Mouse (Mus musculus) liver, embryonic 14.5 days (tissue): ENCODE results near the gene Npcd. TPM values are rescaled to one million over a fixed set of nuclear protein-coding genes. Genes with fewer than 3 reads are reported as not detected.

Experiments used
- ATAC-seq: fragments of 200-750 bp; cut with Nextera tagmentation; 2 replicates; pipeline ENCODE4 v1.8.0; 2017; ENCODE audit warnings: moderate number of reproducible peaks, mild to moderate bottlenecking, moderate library complexity; ENCODE audit not compliant: insufficient read depth
- DNase-seq, 3 experiments: peaks; one replicate each; pipeline ENCODE4 v3.0.0-alpha.2; 2012 to 2013; ENCODE audit warnings: low read depth in 3 of 3, low spot score in 3 of 3
- H3K27ac ChIP-seq: fragments of 300-500 bp; sonication (generic); 2 replicates; pipeline ENCODE4 v1.5.1; 2014; ENCODE audit warnings: moderate library complexity, mild to moderate bottlenecking, control low read depth, inconsistent platforms
- H3K27me3 ChIP-seq: fragments of 300-500 bp; sonication (generic); 2 replicates; pipeline ENCODE4 v1.6.1; 2014; ENCODE audit warnings: mild to moderate bottlenecking, low read length, moderate library complexity; ENCODE audit not compliant: control insufficient read depth, insufficient read depth
- H3K36me3 ChIP-seq: fragments of 300-500 bp; sonication (generic); replicated peaks from 2 replicates; pipeline ENCODE4 v1.6.1; 2014; ENCODE audit warnings: low read depth; ENCODE audit not compliant: control insufficient read depth, insufficient read depth
- H3K4me1 ChIP-seq, 2 experiments: fragments of 200-500 bp in 1 of 2; fragments of 300-500 bp in 1 of 2; sonication (generic) in 1 of 2; replicated peaks; 2 replicates each; pipeline ENCODE4 v1.6.1; 2012 to 2014; ENCODE audit warnings: antibody characterized with exemption in 1 of 2, inconsistent platforms in 1 of 2, low read length in 1 of 2; ENCODE audit not compliant: control insufficient read depth in 2 of 2, insufficient read depth in 2 of 2
- H3K4me2 ChIP-seq: fragments of 300-500 bp; sonication (generic); 2 replicates; pipeline ENCODE4 v1.6.1; 2014; ENCODE audit warnings: low read depth, mild to moderate bottlenecking, control low read depth, moderate library complexity
- H3K4me3 ChIP-seq, 2 experiments: fragments of 200-500 bp in 1 of 2; fragments of 300-500 bp in 1 of 2; sonication (generic) in 1 of 2; 2 replicates each; pipeline ENCODE4 v1.5.1; 2012 to 2014; ENCODE audit warnings: low read depth in 2 of 2, low read length in 2 of 2, mild to moderate bottlenecking in 2 of 2, control low read depth in 1 of 2, inconsistent platforms in 1 of 2, moderate library complexity in 1 of 2; ENCODE audit not compliant: insufficient read depth in 1 of 2
- H3K9ac ChIP-seq: fragments of 300-500 bp; sonication (generic); replicated peaks from 2 replicates; pipeline ENCODE4 v1.6.1; 2014; ENCODE audit warnings: mild to moderate bottlenecking, control low read depth, moderate library complexity
- H3K9me3 ChIP-seq: fragments of 300-500 bp; sonication (generic); 2 replicates; pipeline ENCODE4 v1.6.1; 2016; ENCODE audit warnings: low read length, mixed read lengths; ENCODE audit not compliant: control insufficient read depth
- CTCF ChIP-seq: IDR thresholded peaks from 2 replicates; pipeline ENCODE4 v1.5.1; 2016; ENCODE audit warnings: antibody characterized with exemption, low read depth, control low read depth
- EP300 ChIP-seq: IDR thresholded peaks from 2 replicates; pipeline ENCODE4 v1.6.1; 2016; ENCODE audit warnings: antibody characterized with exemption, low read depth
- WGBS: fragments of 180-500 bp; shearing (Covaris S2); extraction: QIAGEN DNeasy Blood & Tissue Kit; methylation state at CpG from one replicate; pipeline ENCODE4 v1.1.7; 2014; ENCODE audit not compliant: insufficient replicate concordance; 5-methylcytosine and 5-hydroxymethylcytosine counted together
- polyA plus RNA-seq, 2 experiments: library from polyadenylated mRNA; depleted of rRNA in 1 of 2; stranded (reverse) in 1 of 2; unstranded in 1 of 2; fragments of >200 nt; fragmentation: Nextera tagmentation in 1 of 2; extraction: Ambion mirVana in 1 of 2; gene quantifications; 2 replicates each; pipeline versions ENCODE4 v1.2.1 to v1.2.3; 2012 to 2014

The Npcd gene
- polyA plus RNA-seq, 2 experiments: 0.08 TPM; not detected in 1

- Histone ChIP-seq H3K4me2 (peak within 1 kb of the TSS; percentile 98), H3K4me3 (peak within 1 kb of the TSS; percentile 77 to 86), H3K27me3 (no peaks in the 10 kb centered on the region), H3K9me3 (no peaks in the 10 kb centered on the region), H3K36me3 (peaks cover 3% of the 10 kb centered on the region; the same call in 1 of the 2 replicates), H3K4me1 (peaks cover 15 to 16% of the 10 kb centered on the region in 2 experiments), H3K27ac (peak within 1 kb of the TSS; percentile 16; the same call in 1 of the 2 replicates), H3K9ac (peak within 1 kb of the TSS; percentile 74)
- TF ChIP-seq EP300: no peak; the same call in 1 of the 2 replicates
- peak; percentile 28; the same call in 1 of the 2 replicates for TF ChIP-seq CTCF
- DNase-seq (peak; percentile 70 to 80 (median 70)), ATAC-seq (peak; percentile 90)
- under 1% methylated on average over 82 of the region's 93 CpGs for WGBS
Observed at GRCm38 (mm10) chr15:79741921-79742705, 91.9 kb downstream of the Npcd start, which contains the start of gene Sun2. Gene Sun2 (minus strand): TSS chr15:79742536.

GRCm38 (mm10) chr15:79741173-79741858, 92.7 kb downstream of the Npcd start:
- WGBS: 6% methylated on average over 14 of the region's 14 CpGs

GRCm38 (mm10) chr15:79740739-79741138, 93.3 kb downstream of the Npcd start:
- H3K27me3 ChIP-seq: no peaks in the 10 kb centered on the region
- 18% methylated on average over 3 of the region's 3 CpGs for WGBS
- peak overlapping the region; percentile 98; the same call in 1 of the 2 replicates for H3K4me2 ChIP-seq
- no peak overlapping the region; a peak in 1 of 4 replicates for H3K4me3 ChIP-seq
- peaks cover 3% of the 10 kb centered on the region; the same call in 1 of the 2 replicates for H3K36me3 ChIP-seq
- peak in 1 of 3 experiments; percentile 37 for DNase-seq
- no peak overlapping the region for H3K27ac ChIP-seq
- H3K9ac ChIP-seq: no peak overlapping the region
- H3K9me3 ChIP-seq: no peaks in the 10 kb centered on the region
- TF ChIP-seq EP300: no peak
- TF ChIP-seq CTCF: no peak
- ATAC-seq: no peak
- peaks cover 15 to 16% of the 10 kb centered on the region in 2 experiments for H3K4me1 ChIP-seq

More at GRCm38 (mm10) chr15:79741173-79741858, 92.7 kb downstream of the Npcd start:
- no peaks in the 10 kb centered on the region for H3K27me3 ChIP-seq
- TF ChIP-seq EP300 (no peak), CTCF (no peak)
- peaks cover 3% of the 10 kb centered on the region; the same call in 1 of the 2 replicates for H3K36me3 ChIP-seq
- ATAC-seq: no peak
- peak overlapping the region; percentile 77 to 86 for H3K4me3 ChIP-seq
- H3K4me2 ChIP-seq: peak overlapping the region; percentile 98
- DNase-seq: peak in 1 of 3 experiments; percentile 52
- H3K4me1 ChIP-seq: peaks cover 15 to 16% of the 10 kb centered on the region in 2 experiments
- H3K27ac ChIP-seq: no peak overlapping the region
- peak overlapping the region; percentile 74 for H3K9ac ChIP-seq
- no peaks in the 10 kb centered on the region for H3K9me3 ChIP-seq

Other genes with a start within 250 kb of the Npcd start
- 0.22 and 0.40 TPM in 2 replicates for gene Dmc1, start 229.1 kb downstream of the Npcd start, polyA plus RNA-seq (2012; rRNA removed)
- gene Dmc1, start 229.1 kb downstream of the Npcd start, polyA plus RNA-seq (2014; fragmentation: Nextera tagmentation; extraction: Ambion mirVana): 0.32 TPM in 2 replicates
- 0.26 and 0.35 TPM in 2 replicates for gene Fam227a, start 175.3 kb downstream of the Npcd start, polyA plus RNA-seq (2012; rRNA removed)
- 0.06 TPM in 1 of 2 replicates, not detected in the other for gene Fam227a, start 175.3 kb downstream of the Npcd start, polyA plus RNA-seq (2014; fragmentation: Nextera tagmentation; extraction: Ambion mirVana)
- gene Cby1, start 175.0 kb downstream of the Npcd start, polyA plus RNA-seq (2012; rRNA removed): 4.0 and 4.6 TPM in 2 replicates
- gene Cby1, start 175.0 kb downstream of the Npcd start, polyA plus RNA-seq (2014; fragmentation: Nextera tagmentation; extraction: Ambion mirVana): 13.4 and 15.7 TPM in 2 replicates
- 51.1 and 58.4 TPM in 2 replicates for gene Tomm22, start 163.4 kb downstream of the Npcd start, polyA plus RNA-seq (2012; rRNA removed)
- 142 and 148 TPM in 2 replicates for gene Tomm22, start 163.4 kb downstream of the Npcd start, polyA plus RNA-seq (2014; fragmentation: Nextera tagmentation; extraction: Ambion mirVana)
- 19.7 and 21.4 TPM in 2 replicates for gene Josd1, start 146.3 kb downstream of the Npcd start, polyA plus RNA-seq (2012; rRNA removed)
- 13.0 and 13.2 TPM in 2 replicates for gene Josd1, start 146.3 kb downstream of the Npcd start, polyA plus RNA-seq (2014; fragmentation: Nextera tagmentation; extraction: Ambion mirVana)
- gene Gtpbp1, start 143.4 kb downstream of the Npcd start, polyA plus RNA-seq (2012; rRNA removed): 23.5 and 23.7 TPM in 2 replicates
- 22.6 and 28.2 TPM in 2 replicates for gene Gtpbp1, start 143.4 kb downstream of the Npcd start, polyA plus RNA-seq (2014; fragmentation: Nextera tagmentation; extraction: Ambion mirVana)
- 6.2 and 7.0 TPM in 2 replicates for gene Sun2, start 91.7 kb downstream of the Npcd start, polyA plus RNA-seq (2012; rRNA removed)
- gene Sun2, start 91.7 kb downstream of the Npcd start, polyA plus RNA-seq (2014; fragmentation: Nextera tagmentation; extraction: Ambion mirVana): 1.6 TPM in 2 replicates
- 5.5 TPM in 2 replicates for gene Dnal4, start 56.4 kb downstream of the Npcd start, polyA plus RNA-seq (2012; rRNA removed)
- gene Dnal4, start 56.4 kb downstream of the Npcd start, polyA plus RNA-seq (2014; fragmentation: Nextera tagmentation; extraction: Ambion mirVana): 6.3 and 6.8 TPM in 2 replicates
- gene Nptxr, start 29.5 kb downstream of the Npcd start, polyA plus RNA-seq (2012; rRNA removed): 0.09 and 0.13 TPM in 2 replicates
- gene Nptxr, start 29.5 kb downstream of the Npcd start, polyA plus RNA-seq (2014; fragmentation: Nextera tagmentation; extraction: Ambion mirVana): 0.11 TPM in 1 of 2 replicates, not detected in the other
- 7.2 and 7.7 TPM in 2 replicates for gene Cbx6, start 451 bp upstream of the Npcd start, polyA plus RNA-seq (2012; rRNA removed)
- 2.9 and 3.7 TPM in 2 replicates for gene Cbx6, start 451 bp upstream of the Npcd start, polyA plus RNA-seq (2014; fragmentation: Nextera tagmentation; extraction: Ambion mirVana)
- 23.5 and 29.8 TPM in 2 replicates for gene Apobec3, start 57.4 kb upstream of the Npcd start, polyA plus RNA-seq (2012; rRNA removed)
- gene Apobec3, start 57.4 kb upstream of the Npcd start, polyA plus RNA-seq (2014; fragmentation: Nextera tagmentation; extraction: Ambion mirVana): 34.3 and 35.9 TPM in 2 replicates
- 2.5 and 2.6 TPM in 2 replicates for gene Cbx7, start 136.9 kb upstream of the Npcd start, polyA plus RNA-seq (2012; rRNA removed)
- gene Cbx7, start 136.9 kb upstream of the Npcd start, polyA plus RNA-seq (2014; fragmentation: Nextera tagmentation; extraction: Ambion mirVana): 0.62 and 1.3 TPM in 2 replicates
- 1.5 and 1.7 TPM in 2 replicates for gene Pdgfb, start 180.7 kb upstream of the Npcd start, polyA plus RNA-seq (2012; rRNA removed)
- 0.71 and 0.92 TPM in 2 replicates for gene Pdgfb, start 180.7 kb upstream of the Npcd start, polyA plus RNA-seq (2014; fragmentation: Nextera tagmentation; extraction: Ambion mirVana)